Comparison of ENCODE assay signal across 13 mouse cellular contexts in genomic region chr9:24379321-24379720, GRCm38 (mm10).
DNase-seq lines count a peak whose midpoint lies in the region; ATAC-seq lines count a peak whose summit lies in the region.
"Had no signal": no experiment of that assay in that cellular context is flagged by ENCODE, and none has a peak within 500 bp of the region (broad histone marks: within the 10 kb centered on the region; RNA-seq: fewer than 3 reads in every experiment).

No protein-coding gene starts in this region.

- H3K4me3 ChIP-seq in hindbrain, embryonic 16.5 days (ENCODE audit: low read length), result no peak overlapping the region
- H3K4me3 ChIP-seq: layer of hippocampus, adult 2 months; myocyte had no signal

- no peak overlapping the region for H3K27ac ChIP-seq in hindbrain, embryonic 16.5 days (ENCODE audit: low read depth, low read length)
- H3K27ac ChIP-seq: layer of hippocampus, adult 2 months; stomach, postnatal 0 days had no signal

- H3K36me3 ChIP-seq in hindbrain, embryonic 16.5 days (ENCODE audit: control insufficient read depth, insufficient read depth, low read length), result no peaks in the 10 kb centered on the region

- no peaks in the 10 kb centered on the region for H3K4me1 ChIP-seq in hindbrain, embryonic 16.5 days (ENCODE audit: control insufficient read depth, insufficient read depth, low read depth, low read length)

- no peaks in the 10 kb centered on the region for H3K27me3 ChIP-seq in hindbrain, embryonic 16.5 days (replicated peaks; ENCODE audit: control insufficient read depth, insufficient read depth, low read length)

- no peak overlapping the region for H3K4me2 ChIP-seq in hindbrain, embryonic 16.5 days (ENCODE audit: low read length)

- no peaks in the 10 kb centered on the region for H3K9me3 ChIP-seq in hindbrain, embryonic 16.5 days (ENCODE audit: control insufficient read depth, low read length)

- 17% methylated on average over 3 of the region's 3 CpGs for WGBS in hindbrain, embryonic 16.5 days

- peak; percentile 69; the same call in 1 of the 2 replicates for ATAC-seq in hindbrain, embryonic 16.5 days

- no peak overlapping the region for H3K9ac ChIP-seq in hindbrain, embryonic 16.5 days (ENCODE audit: low read depth, low read length)

- DNase-seq in layer of hippocampus, adult 9-11 months, result peak; percentile 3
- DNase-seq in layer of hippocampus, adult 11-12 months (ENCODE audit: low spot score), result no peak
- peak; percentile 37 for DNase-seq in adrenal gland, postnatal 10 days
- DNase-seq in cerebellum, adult 8-10 months, result peak; percentile 2
- no peak for DNase-seq in urinary bladder, adult 18-20 months (ENCODE audit: low spot score in 2 of 2)
- no peak for DNase-seq in frontal cortex, postnatal 36 days (ENCODE audit: low spot score in 2 of 2)
- DNase-seq: heart, postnatal 4 days; lung, postnatal 10 days; right cerebral cortex, postnatal 14 days had no signal

Comparison
In these comparisons a context has a peak if more than half of its experiments do, and no peak if none do; other contexts are left out.
1. DNase-seq: peak in layer of hippocampus, adult 9-11 months (single experiment), adrenal gland, postnatal 10 days (single experiment) and cerebellum, adult 8-10 months (single experiment); none in layer of hippocampus, adult 11-12 months (single experiment), urinary bladder, adult 18-20 months (0 of 2) and frontal cortex, postnatal 36 days (0 of 2).